Mouse (Mus musculus) thymus, postnatal 36 days (tissue): ENCODE data around the gene St6galnac6.

Experiments used
- DNase-seq, 2 experiments: peaks; one replicate each; pipeline ENCODE4 v3.0.0; 2022; ENCODE audit warnings: mixed read lengths in 2 of 2

St6galnac6 gene

GRCm38 (mm10) chr2:32599409-32599808, at the start of gene St6galnac6:
TSS of gene St6galnac6 (plus strand) at chr2:32599709.
- DNase-seq = no peak

- no peak for DNase-seq
Measured at GRCm38 (mm10) chr2:32549764-32550163, 49.7 kb upstream of the St6galnac6 start.

GRCm38 (mm10) chr2:32551236-32551635, 48.3 kb upstream of the St6galnac6 start:
- no peak for DNase-seq

GRCm38 (mm10) chr2:32553592-32554148, 45.8 kb upstream of the St6galnac6 start:
- DNase-seq = peak in 1 of 2 experiments; percentile 31

GRCm38 (mm10) chr2:32555484-32555883, 44.0 kb upstream of the St6galnac6 start:
- no peak for DNase-seq

GRCm38 (mm10) chr2:32556019-32556418, 43.5 kb upstream of the St6galnac6 start:
- peak; percentile 30 to 34 for DNase-seq

- DNase-seq = no peak
Measured at GRCm38 (mm10) chr2:32559570-32559969, 39.9 kb upstream of the St6galnac6 start.

- DNase-seq = peak; percentile 62 to 69
Measured at GRCm38 (mm10) chr2:32566536-32567063, 32.9 kb upstream of the St6galnac6 start.

GRCm38 (mm10) chr2:32568149-32568548, 31.4 kb upstream of the St6galnac6 start:
- DNase-seq = no peak

GRCm38 (mm10) chr2:32568941-32569340, 30.6 kb upstream of the St6galnac6 start:
- DNase-seq = no peak

GRCm38 (mm10) chr2:32570698-32571494, 28.6 kb upstream of the St6galnac6 start, which contains the start of gene Dpm2:
TSS of gene Dpm2 (plus strand) at chr2:32570858.
- peak; percentile 85 to 90 for DNase-seq

GRCm38 (mm10) chr2:32572196-32572595, 27.3 kb upstream of the St6galnac6 start:
- DNase-seq = no peak

GRCm38 (mm10) chr2:32574497-32574896, 25.0 kb upstream of the St6galnac6 start, which contains the start of gene Pip5kl1:
TSS of gene Pip5kl1 (plus strand) at chr2:32574797.
- no peak for DNase-seq

- DNase-seq = peak; percentile 66 to 68
Measured at GRCm38 (mm10) chr2:32574901-32575585, 24.5 kb upstream of the St6galnac6 start.

- DNase-seq = peak; percentile 48 to 67
Measured at GRCm38 (mm10) chr2:32575586-32576160, 23.8 kb upstream of the St6galnac6 start, which contains the start of gene 9430097D07Rik. TSS of gene 9430097D07Rik (minus strand) at chr2:32575684.

- no peak for DNase-seq
Measured at GRCm38 (mm10) chr2:32576532-32576931, 23.0 kb upstream of the St6galnac6 start.

GRCm38 (mm10) chr2:32578146-32579046, 21.1 kb upstream of the St6galnac6 start:
- no peak for DNase-seq

GRCm38 (mm10) chr2:32581450-32582095, 17.9 kb upstream of the St6galnac6 start:
- no peak for DNase-seq

GRCm38 (mm10) chr2:32582830-32583799, 16.4 kb upstream of the St6galnac6 start:
- peak; percentile 69 to 75 for DNase-seq
